9 mouse cellular contexts compared by ENCODE assay signal in genomic region chr5:117359497-117360227, GRCm38 (mm10). TPM values are rescaled to one million over a fixed set of nuclear protein-coding genes. Genes with fewer than 3 reads are reported as not detected.
A peak's percentile ranks its signal among the peaks of the same experiment; 100 is the strongest.
DNase-seq lines count a peak whose midpoint lies in the region; ATAC-seq and TF ChIP-seq lines count a peak whose summit lies in the region.
"Had no signal": no experiment of that assay in that cellular context is flagged by ENCODE, and none has a peak within 500 bp of the region (broad histone marks: within the 10 kb centered on the region; RNA-seq: fewer than 3 reads in every experiment).

No protein-coding gene starts in this region.

- H3K79me2 ChIP-seq in heart, adult 2 months (replicated peaks; ENCODE audit: control insufficient read depth, insufficient read depth, low read length), result peaks cover 1% of the 10 kb centered on the region

- no peak for TF ChIP-seq EP300 in heart, adult 2 months (IDR thresholded peaks at IDR 0.05; ENCODE audit: insufficient read depth, low read depth, low read length)
- TF ChIP-seq EP300 in liver, postnatal 0 days (IDR thresholded peaks at IDR 0.05; ENCODE audit: low read depth), result no peak

- TF ChIP-seq POLR2A in heart, adult 2 months (IDR thresholded peaks at IDR 0.05; ENCODE audit: insufficient read depth, low read depth, low read length), result no peak

- peak in 1 of 2 experiments; percentile 17 for DNase-seq in heart, adult 2 months
- no peak for DNase-seq in heart, postnatal 14 days
- DNase-seq in liver, postnatal 0 days, result no peak
- no peak for DNase-seq in right cerebral cortex, adult 2 months (ENCODE audit: low spot score in 2 of 2)
- no peak for DNase-seq in adrenal gland, postnatal 25 days
- no peak for DNase-seq in left cerebral cortex, postnatal 36 days (ENCODE audit: low spot score in 2 of 2)

- H3K27me3 ChIP-seq in heart, adult 2 months (ENCODE audit: control insufficient read depth, insufficient read depth, low read length), result no peaks in the 10 kb centered on the region
- H3K27me3 ChIP-seq in E14TG2a.4 (ENCODE audit: insufficient read depth, low read length), result no peaks in the 10 kb centered on the region
- no peaks in the 10 kb centered on the region for H3K27me3 ChIP-seq in heart, embryonic 16.5 days (ENCODE audit: control insufficient read depth, insufficient read depth, low read length)
- H3K27me3 ChIP-seq in liver, postnatal 0 days (ENCODE audit: insufficient read depth, low read length), result no peaks in the 10 kb centered on the region

- H3K27ac ChIP-seq in heart, adult 2 months, result peak overlapping the region; percentile 10
- peak overlapping the region; percentile 92 for H3K27ac ChIP-seq in heart, embryonic 16.5 days (ENCODE audit: low read length)
- peak overlapping the region; percentile 92 for H3K27ac ChIP-seq in liver, postnatal 0 days (ENCODE audit: low read depth)

- peak overlapping the region; percentile 48 for H3K4me2 ChIP-seq in heart, embryonic 16.5 days (ENCODE audit: low read depth, low read length)
- H3K4me2 ChIP-seq in liver, postnatal 0 days (ENCODE audit: low read depth, low read length), result peak overlapping the region; percentile 36; the same call in 1 of the 2 replicates

- 31% methylated on average over 7 of the region's 7 CpGs for WGBS in heart, adult 2 months
- WGBS in heart, embryonic 16.5 days, result 27% methylated on average over 7 of the region's 7 CpGs
- 31% methylated on average over 7 of the region's 7 CpGs for WGBS in liver, postnatal 0 days (ENCODE audit: insufficient replicate concordance)

- no peak overlapping the region for H3K4me3 ChIP-seq in heart, adult 2 months
- peak overlapping the region; percentile 95 for H3K4me3 ChIP-seq in E14TG2a.4 (replicated peaks; ENCODE audit: low read length)
- no peak overlapping the region for H3K4me3 ChIP-seq in heart, embryonic 16.5 days (ENCODE audit: low read length)
- H3K4me3 ChIP-seq in liver, postnatal 0 days (ENCODE audit: low read depth, low read length), result no peak overlapping the region

- no peak for TF ChIP-seq CTCF in heart, adult 2 months (IDR thresholded peaks at IDR 0.05)
- TF ChIP-seq CTCF in E14TG2a.4 (conservative IDR thresholded peaks at IDR 0.05; ENCODE audit: low read length), result no peak
- no peak for TF ChIP-seq CTCF in liver, postnatal 0 days (IDR thresholded peaks at IDR 0.05; ENCODE audit: low read depth)

- ATAC-seq in heart, embryonic 16.5 days (replicated peaks; ENCODE audit: extremely low read depth, insufficient read depth, low FRiP score), result no peak
- no peak for ATAC-seq in liver, postnatal 0 days

- intact Hi-C loops in heart, adult 2 months (cut with DNase I), result loop anchor here (1.0 kb wide), 1 partner anchor 242 kb away; no protein-coding TSS in a partner anchor
- intact Hi-C loops in heart, postnatal 14 days (cut with DNase I), result loop anchor here (2.0 kb wide), 1 partner anchor 73 kb away; the partner anchor contains the start of gene Pebp1
- intact Hi-C loops in left cerebral cortex, postnatal 36 days (cut with DNase I), result loop anchor here (5.0 kb wide), 3 partner anchors 42 to 242 kb away; partner anchors contain the start of genes Ksr2, Suds3 and Vsig10

- H3K9ac ChIP-seq in heart, adult 2 months (ENCODE audit: low read depth, low read length), result no peak overlapping the region; the same call in 1 of the 2 replicates
- no peak overlapping the region for H3K9ac ChIP-seq in heart, embryonic 16.5 days (ENCODE audit: low read length)
- H3K9ac ChIP-seq in liver, postnatal 0 days (replicated peaks), result no peak overlapping the region

- peaks cover 17% of the 10 kb centered on the region for H3K36me3 ChIP-seq in heart, adult 2 months (ENCODE audit: control insufficient read depth, insufficient read depth, low read length)
- H3K36me3 ChIP-seq in E14TG2a.4 (ENCODE audit: insufficient read depth, low read length), result peaks cover 47% of the 10 kb centered on the region
- peaks cover 8% of the 10 kb centered on the region for H3K36me3 ChIP-seq in heart, embryonic 16.5 days (ENCODE audit: control insufficient read depth, insufficient read depth)
- peaks cover 3% of the 10 kb centered on the region; the same call in 1 of the 2 replicates for H3K36me3 ChIP-seq in liver, postnatal 0 days (replicated peaks; ENCODE audit: insufficient read depth, low read length)

- H3K9me3 ChIP-seq in E14TG2a.4 (ENCODE audit: low read length), result no peaks in the 10 kb centered on the region
- H3K9me3 ChIP-seq in heart, embryonic 16.5 days (replicated peaks; ENCODE audit: control insufficient read depth, low read length), result no peaks in the 10 kb centered on the region
- H3K9me3 ChIP-seq in liver, postnatal 0 days (ENCODE audit: low read length), result no peaks in the 10 kb centered on the region
- H3K9me3 ChIP-seq: G1E had no signal

- H3K4me1 ChIP-seq in heart, adult 2 months (ENCODE audit: control insufficient read depth, insufficient read depth, low read length), result peaks cover 31% of the 10 kb centered on the region
- peaks cover 76% of the 10 kb centered on the region for H3K4me1 ChIP-seq in E14TG2a.4 (replicated peaks; ENCODE audit: low read depth, low read length)
- peaks cover 60% of the 10 kb centered on the region for H3K4me1 ChIP-seq in heart, embryonic 16.5 days (ENCODE audit: control insufficient read depth, insufficient read depth, low read length)
- H3K4me1 ChIP-seq in liver, postnatal 0 days (ENCODE audit: insufficient read depth), result peaks cover 39% of the 10 kb centered on the region

RNA-seq across cellular contexts. Expression of gene Wsb2, which starts 2.6 kb away (rescaled TPM):
- total RNA-seq in heart, adult 2 months (2021), result 100 to 1,000 TPM in 1 of 2 experiments, 10 to 100 TPM in 1; 91.4 to 101 TPM
- 130 and 197 TPM in 2 replicates for polyA plus RNA-seq in heart, adult 2 months (2012; rRNA removed)
- 100 to 1,000 TPM in 1 of 2 experiments, 10 to 100 TPM in 1; 96.8 to 103 TPM for total RNA-seq in heart, postnatal 14 days (2021)
- polyA plus RNA-seq in heart, embryonic 16.5 days (2015; fragmentation: Nextera tagmentation; extraction: Ambion mirVana), result 75.1 and 86.8 TPM in 2 replicates
- 31.7 and 32.3 TPM in 2 replicates for polyA plus RNA-seq in liver, postnatal 0 days (2015; fragmentation: Nextera tagmentation; extraction: Ambion mirVana)
- total RNA-seq in adrenal gland, postnatal 25 days (2021), result 124 and 135 TPM in 2 replicates
- 100 to 1,000 TPM; 294 to 334 TPM for total RNA-seq in left cerebral cortex, postnatal 36 days (2021)

RNA-seq across cellular contexts. Expression of gene Rfc5, which starts 29.2 kb away (rescaled TPM):
- 1 to 10 TPM; 1.7 to 4.3 TPM for total RNA-seq in heart, adult 2 months (2021)
- polyA plus RNA-seq in heart, adult 2 months (2012; rRNA removed), result 3.7 and 5.8 TPM in 2 replicates
- total RNA-seq in heart, postnatal 14 days (2021), result 1 to 10 TPM; 5.5 to 7.0 TPM
- polyA plus RNA-seq in heart, embryonic 16.5 days (2015; fragmentation: Nextera tagmentation; extraction: Ambion mirVana), result 62.8 and 69.4 TPM in 2 replicates
- 18.8 and 23.9 TPM in 2 replicates for polyA plus RNA-seq in liver, postnatal 0 days (2015; fragmentation: Nextera tagmentation; extraction: Ambion mirVana)
- total RNA-seq in adrenal gland, postnatal 25 days (2021), result 16.9 and 17.8 TPM in 2 replicates
- total RNA-seq in left cerebral cortex, postnatal 36 days (2021), result 10 to 100 TPM; 16.8 to 18.0 TPM

RNA-seq across cellular contexts. Expression of gene Vsig10, which starts 40.8 kb away (rescaled TPM):
- 1 to 10 TPM; 7.0 to 8.9 TPM for total RNA-seq in heart, adult 2 months (2021)
- polyA plus RNA-seq in heart, adult 2 months (2012; rRNA removed), result 7.4 and 8.8 TPM in 2 replicates
- total RNA-seq in heart, postnatal 14 days (2021), result 10 to 100 TPM; 12.1 to 16.2 TPM
- polyA plus RNA-seq in heart, embryonic 16.5 days (2015; fragmentation: Nextera tagmentation; extraction: Ambion mirVana), result 6.1 and 9.2 TPM in 2 replicates
- polyA plus RNA-seq in liver, postnatal 0 days (2015; fragmentation: Nextera tagmentation; extraction: Ambion mirVana), result 2.1 and 2.9 TPM in 2 replicates
- total RNA-seq in adrenal gland, postnatal 25 days (2021), result 18.2 and 34.2 TPM in 2 replicates
- 1 to 10 TPM; 2.7 to 2.9 TPM for total RNA-seq in left cerebral cortex, postnatal 36 days (2021)

RNA-seq across cellular contexts. Expression of gene Ksr2, which starts 54.1 kb away (rescaled TPM):
- under 1 TPM in 1 of 2 experiments, not detected in 1; 0.05 TPM for total RNA-seq in heart, adult 2 months (2021)
- polyA plus RNA-seq in heart, adult 2 months (2012; rRNA removed), result 0.02 TPM in 1 of 2 replicates, not detected in the other
- total RNA-seq in heart, postnatal 14 days (2021), result under 1 TPM in 1 of 2 experiments, not detected in 1; 0.02 TPM
- 0.04 and 0.05 TPM in 2 replicates for polyA plus RNA-seq in heart, embryonic 16.5 days (2015; fragmentation: Nextera tagmentation; extraction: Ambion mirVana)
- polyA plus RNA-seq in liver, postnatal 0 days (2015; fragmentation: Nextera tagmentation; extraction: Ambion mirVana), result 0.08 and 0.09 TPM in 2 replicates
- total RNA-seq in adrenal gland, postnatal 25 days (2021), result 4.7 and 6.2 TPM in 2 replicates
- 10 to 100 TPM; 35.0 to 44.3 TPM for total RNA-seq in left cerebral cortex, postnatal 36 days (2021)
- polyA plus RNA-seq: G1E had no signal

Comparison
In these comparisons a context has a peak if more than half of its experiments do, and no peak if none do; other contexts are left out.
1. H3K27ac ChIP-seq: peak in every context shown above with its lines; median percentile 92 in heart, embryonic 16.5 days; 92 in liver, postnatal 0 days; 10 in heart, adult 2 months.